In genomic region chr1:152779071-152779737, GRCm38 (mm10) we compare ENCODE assay signal across 9 mouse cellular contexts. TPM values are rescaled to one million over a fixed set of nuclear protein-coding genes. Genes with fewer than 3 reads are reported as not detected.
DNase-seq lines count a peak whose midpoint lies in the region; ATAC-seq and TF ChIP-seq lines count a peak whose summit lies in the region.
"Had no signal": no experiment of that assay in that cellular context is flagged by ENCODE, and none has a peak within 500 bp of the region (broad histone marks: within the 10 kb centered on the region; RNA-seq: fewer than 3 reads in every experiment).

No protein-coding gene starts in this region.

- no peak overlapping the region for H3K4me2 ChIP-seq in forebrain, embryonic 14.5 days (ENCODE audit: low read length)
- H3K4me2 ChIP-seq in lung, postnatal 0 days (replicated peaks; ENCODE audit: low read depth, low read length) = no peak overlapping the region

- H3K27me3 ChIP-seq in MEL (ENCODE audit: control insufficient read depth in 1 of 2, insufficient read depth in 2 of 2, low read length in 2 of 2) = no peaks in the 10 kb centered on the region
- no peaks in the 10 kb centered on the region for H3K27me3 ChIP-seq in forebrain, embryonic 14.5 days (replicated peaks; ENCODE audit: control insufficient read depth, insufficient read depth, low read length)
- no peaks in the 10 kb centered on the region for H3K27me3 ChIP-seq in lung, postnatal 0 days (replicated peaks; ENCODE audit: insufficient read depth, low read length)

- peaks cover 2 to 4% of the 10 kb centered on the region in 2 experiments; a peak in 3 of 4 replicates for H3K36me3 ChIP-seq in MEL (ENCODE audit: control insufficient read depth in 1 of 2, insufficient read depth in 2 of 2, low read length in 2 of 2)
- H3K36me3 ChIP-seq in forebrain, embryonic 14.5 days (ENCODE audit: control insufficient read depth, insufficient read depth, low read length) = peaks cover 25% of the 10 kb centered on the region
- peaks cover 13% of the 10 kb centered on the region for H3K36me3 ChIP-seq in lung, postnatal 0 days (ENCODE audit: insufficient read depth, low read length)

- TF ChIP-seq EP300 in MEL (IDR thresholded peaks at IDR 0.05; ENCODE audit: low read depth in 1 of 2, low read length in 2 of 2) = no peak
- no peak for TF ChIP-seq EP300 in lung, postnatal 0 days (IDR thresholded peaks at IDR 0.05)

- no peak for TF ChIP-seq POLR2A in MEL (IDR thresholded peaks at IDR 0.05; ENCODE audit: control insufficient read depth in 1 of 2, insufficient read depth in 1 of 2, low read depth in 1 of 2, low read length in 2 of 2, poor library complexity in 1 of 2)

- peak; percentile 87 to 94 (median 89) for TF ChIP-seq CTCF in MEL (IDR thresholded peaks at IDR 0.05 in 2 of 3, conservative IDR thresholded peaks at IDR 0.05 in 1 of 3; ENCODE audit: control insufficient read depth in 1 of 3, insufficient read depth in 1 of 3, low read depth in 2 of 3, low read length in 3 of 3, poor library complexity in 1 of 3, severe bottlenecking in 1 of 3)
- peak; percentile 87 for TF ChIP-seq CTCF in lung, postnatal 0 days (IDR thresholded peaks at IDR 0.05)

- peak overlapping the region; percentile 28; the same call in 1 of the 2 replicates for H3K9ac ChIP-seq in MEL (ENCODE audit: control insufficient read depth, low read depth, low read length, poor library complexity, severe bottlenecking)
- no peak overlapping the region for H3K9ac ChIP-seq in forebrain, embryonic 14.5 days (ENCODE audit: low read length)
- no peak overlapping the region for H3K9ac ChIP-seq in lung, postnatal 0 days (replicated peaks; ENCODE audit: low read depth)

- peaks cover 0 to 7% of the 10 kb centered on the region in 2 experiments; a peak in 2 of 4 replicates for H3K4me1 ChIP-seq in MEL (ENCODE audit: control insufficient read depth in 1 of 2, insufficient read depth in 2 of 2, low read length in 2 of 2)
- no peaks in the 10 kb centered on the region for H3K4me1 ChIP-seq in forebrain, embryonic 14.5 days (ENCODE audit: control insufficient read depth, insufficient read depth, low read length)
- no peaks in the 10 kb centered on the region for H3K4me1 ChIP-seq in lung, postnatal 0 days (ENCODE audit: insufficient read depth, low read depth, low read length)

- H3K79me2 ChIP-seq in MEL (ENCODE audit: control insufficient read depth, insufficient read depth, low read length, poor library complexity) = no peaks in the 10 kb centered on the region

- peak; percentile 74 for ATAC-seq in forebrain, embryonic 14.5 days
- ATAC-seq in hematopoietic stem cell, adult 5-6 weeks (replicated peaks in 1 of 2; ENCODE audit: insufficient read depth in 1 of 2, low FRiP score in 2 of 2, low TSS enrichment in 1 of 2, low read depth in 1 of 2, poor library complexity in 2 of 2, severe bottlenecking in 2 of 2) = peak; percentile 73 to 92
- ATAC-seq in lung, postnatal 0 days = peak; percentile 88

- peak; percentile 84 for DNase-seq in MEL (ENCODE audit: low read depth, low spot score)
- peak; percentile 57 for DNase-seq in c-Kit-positive CD71-positive TER-119-positive erythroid progenitor cells, embryonic 14.5 days (ENCODE audit: low spot score)
- peak; percentile 52 for DNase-seq in forebrain, embryonic 14.5 days (ENCODE audit: low spot score)
- peak; percentile 69 for DNase-seq in layer of hippocampus, adult 9-11 months
- DNase-seq in lung, postnatal 0 days (ENCODE audit: low spot score) = peak; percentile 70
- peak; percentile 72 for DNase-seq in retina, postnatal 1 day
- peak; percentile 34 for DNase-seq in urinary bladder, adult 2 months (ENCODE audit: low spot score)

- peak overlapping the region; percentile 36 to 43 for H3K4me3 ChIP-seq in MEL (ENCODE audit: control insufficient read depth in 1 of 2, insufficient read depth in 1 of 2, low read depth in 2 of 2, low read length in 2 of 2)
- H3K4me3 ChIP-seq in forebrain, embryonic 14.5 days (ENCODE audit: low read depth, low read length) = no peak overlapping the region
- H3K4me3 ChIP-seq in lung, postnatal 0 days (ENCODE audit: low read depth, low read length) = no peak overlapping the region

- no peaks in the 10 kb centered on the region for H3K9me3 ChIP-seq in MEL (replicated peaks; ENCODE audit: insufficient read depth, low read length)
- H3K9me3 ChIP-seq in forebrain, embryonic 14.5 days (replicated peaks; ENCODE audit: control insufficient read depth, low read length) = no peaks in the 10 kb centered on the region
- H3K9me3 ChIP-seq in lung, postnatal 0 days (ENCODE audit: low read length) = no peaks in the 10 kb centered on the region

- 38% methylated on average over 10 of the region's 10 CpGs for WGBS in forebrain, embryonic 14.5 days
- 18% methylated on average over 10 of the region's 10 CpGs for WGBS in lung, postnatal 0 days

- TF ChIP-seq RAD21 in MEL (IDR thresholded peaks at IDR 0.05; ENCODE audit: low read depth, low read length) = peak; percentile 72

- H3K27ac ChIP-seq in MEL (ENCODE audit: control insufficient read depth, low read depth, low read length) = no peak overlapping the region
- no peak overlapping the region for H3K27ac ChIP-seq in forebrain, embryonic 14.5 days (ENCODE audit: low read depth, low read length)
- H3K27ac ChIP-seq in lung, postnatal 0 days (ENCODE audit: low read length) = no peak overlapping the region

TF ChIP-seq in MEL, 35 proteins besides CTCF, POLR2A, EP300 and RAD21:
- TF ChIP-seq GATA1 (IDR thresholded peaks at IDR 0.05; ENCODE audit: low read depth, low read length) (peak; percentile 47; the same call in 1 of the 2 replicates), SMC3 (IDR thresholded peaks at IDR 0.05; ENCODE audit: low read depth, low read length) (peak; percentile 73), MAZ (IDR thresholded peaks at IDR 0.05; ENCODE audit: low read depth, low read length) (no peak), SIN3A (IDR thresholded peaks at IDR 0.05; ENCODE audit: low read length) (peak; percentile 34; the same call in 1 of the 2 replicates), MAX (IDR thresholded peaks at IDR 0.05; ENCODE audit: low read length) (no peak), HCFC1 (IDR thresholded peaks at IDR 0.05; ENCODE audit: low read depth, low read length) (no peak), ZC3H11A (IDR thresholded peaks at IDR 0.05; ENCODE audit: low read depth, low read length) (peak; percentile 31; the same call in 1 of the 2 replicates)
TF ChIP-seq in MEL: peak in this region for 4.

RNA-seq across cellular contexts. Expression of gene Arpc5, which starts 12.9 kb away (rescaled TPM):
- total RNA-seq in MEL (2012; rRNA removed) = 117 and 119 TPM in 2 replicates
- 100 to 1,000 TPM in 1 of 2 experiments, not detected in 1; 145 TPM for polyA plus RNA-seq in MEL (2012; ENCODE audit: insufficient read depth in 1 of 2, insufficient read length in 2 of 2, low read depth in 1 of 2, low replicate concordance in 2 of 2, missing spikeins in 1 of 2)
- 430 and 478 TPM in 2 replicates for polyA plus RNA-seq in forebrain, embryonic 14.5 days (2014; fragmentation: Nextera tagmentation; extraction: Ambion mirVana)
- 129 and 144 TPM in 2 replicates for total RNA-seq in hematopoietic stem cell, adult 5-6 weeks (2017)
- polyA plus RNA-seq in lung, postnatal 0 days (2015; fragmentation: Nextera tagmentation; extraction: Ambion mirVana) = 376 and 377 TPM in 2 replicates
- polyA plus RNA-seq in urinary bladder, adult 2 months (2012; rRNA removed) = 143 and 180 TPM in 2 replicates

RNA-seq across cellular contexts. Expression of gene Rgl1, which starts 13.1 kb away (rescaled TPM):
- 0.12 and 0.36 TPM in 2 replicates for total RNA-seq in MEL (2012; rRNA removed)
- under 1 TPM in 1 of 2 experiments, not detected in 1; 0.39 TPM for polyA plus RNA-seq in MEL (2012; ENCODE audit: insufficient read depth in 1 of 2, insufficient read length in 2 of 2, low read depth in 1 of 2, low replicate concordance in 2 of 2, missing spikeins in 1 of 2)
- 16.4 and 20.5 TPM in 2 replicates for polyA plus RNA-seq in forebrain, embryonic 14.5 days (2014; fragmentation: Nextera tagmentation; extraction: Ambion mirVana)
- 14.3 and 17.0 TPM in 2 replicates for total RNA-seq in hematopoietic stem cell, adult 5-6 weeks (2017)
- polyA plus RNA-seq in lung, postnatal 0 days (2015; fragmentation: Nextera tagmentation; extraction: Ambion mirVana) = 33.2 and 44.4 TPM in 2 replicates
- 29.6 and 31.0 TPM in 2 replicates for polyA plus RNA-seq in urinary bladder, adult 2 months (2012; rRNA removed)

RNA-seq across cellular contexts. Expression of gene Ncf2, which starts 20.8 kb away (rescaled TPM):
- 35.0 and 41.8 TPM in 2 replicates for total RNA-seq in MEL (2012; rRNA removed)
- polyA plus RNA-seq in MEL (2012; ENCODE audit: insufficient read depth in 1 of 2, insufficient read length in 2 of 2, low read depth in 1 of 2, low replicate concordance in 2 of 2, missing spikeins in 1 of 2) = 10 to 100 TPM in 1 of 2 experiments, not detected in 1; 49.2 TPM
- polyA plus RNA-seq in forebrain, embryonic 14.5 days (2014; fragmentation: Nextera tagmentation; extraction: Ambion mirVana) = 2.1 and 3.4 TPM in 2 replicates
- 104 and 105 TPM in 2 replicates for total RNA-seq in hematopoietic stem cell, adult 5-6 weeks (2017)
- 9.6 and 12.0 TPM in 2 replicates for polyA plus RNA-seq in lung, postnatal 0 days (2015; fragmentation: Nextera tagmentation; extraction: Ambion mirVana)
- polyA plus RNA-seq in urinary bladder, adult 2 months (2012; rRNA removed) = 7.0 and 8.7 TPM in 2 replicates

RNA-seq across cellular contexts. Expression of gene Apobec4, which starts 28.9 kb away (rescaled TPM):
- not detected in 2 replicates for total RNA-seq in MEL (2012; rRNA removed)
- polyA plus RNA-seq in MEL (2012; ENCODE audit: insufficient read depth in 1 of 2, insufficient read length in 2 of 2, low read depth in 1 of 2, low replicate concordance in 2 of 2, missing spikeins in 1 of 2) = not detected
- 0.10 TPM in 1 of 2 replicates, not detected in the other for polyA plus RNA-seq in forebrain, embryonic 14.5 days (2014; fragmentation: Nextera tagmentation; extraction: Ambion mirVana)
- not detected in 2 replicates for total RNA-seq in hematopoietic stem cell, adult 5-6 weeks (2017)
- 0.50 and 0.74 TPM in 2 replicates for polyA plus RNA-seq in lung, postnatal 0 days (2015; fragmentation: Nextera tagmentation; extraction: Ambion mirVana)
- not detected in 2 replicates for polyA plus RNA-seq in urinary bladder, adult 2 months (2012; rRNA removed)
- polyA plus RNA-seq: gonadal fat pad, adult 2 months had no signal

Comparison
In these comparisons a context has a peak if more than half of its experiments do, and no peak if none do; other contexts are left out.
1. DNase-seq: peak in every context shown above with its lines; median percentile 84 in MEL; 72 in retina, postnatal 1 day; 70 in lung, postnatal 0 days; 69 in layer of hippocampus, adult 9-11 months; 57 in c-Kit-positive CD71-positive TER-119-positive erythroid progenitor cells, embryonic 14.5 days; 52 in forebrain, embryonic 14.5 days; 34 in urinary bladder, adult 2 months.
2. H3K4me3 ChIP-seq: peak in MEL (2 of 2); none in forebrain, embryonic 14.5 days (single experiment) and lung, postnatal 0 days (single experiment).
3. RNA of gene Rgl1, which starts 13.1 kb away (polyA plus RNA-seq): 33.2 to 44.4 TPM in lung, postnatal 0 days, 29.6 to 31.0 TPM in urinary bladder, adult 2 months and 16.4 to 20.5 TPM in forebrain, embryonic 14.5 days; 0.39 TPM in MEL; every median in the first group is over 10 times any median in the second.
4. Peak in every context shown above with its lines, with median percentiles within 50 percentile points of each other: ATAC-seq.